10 mouse cellular contexts compared by ENCODE assay signal in the genomic region with DNA sequence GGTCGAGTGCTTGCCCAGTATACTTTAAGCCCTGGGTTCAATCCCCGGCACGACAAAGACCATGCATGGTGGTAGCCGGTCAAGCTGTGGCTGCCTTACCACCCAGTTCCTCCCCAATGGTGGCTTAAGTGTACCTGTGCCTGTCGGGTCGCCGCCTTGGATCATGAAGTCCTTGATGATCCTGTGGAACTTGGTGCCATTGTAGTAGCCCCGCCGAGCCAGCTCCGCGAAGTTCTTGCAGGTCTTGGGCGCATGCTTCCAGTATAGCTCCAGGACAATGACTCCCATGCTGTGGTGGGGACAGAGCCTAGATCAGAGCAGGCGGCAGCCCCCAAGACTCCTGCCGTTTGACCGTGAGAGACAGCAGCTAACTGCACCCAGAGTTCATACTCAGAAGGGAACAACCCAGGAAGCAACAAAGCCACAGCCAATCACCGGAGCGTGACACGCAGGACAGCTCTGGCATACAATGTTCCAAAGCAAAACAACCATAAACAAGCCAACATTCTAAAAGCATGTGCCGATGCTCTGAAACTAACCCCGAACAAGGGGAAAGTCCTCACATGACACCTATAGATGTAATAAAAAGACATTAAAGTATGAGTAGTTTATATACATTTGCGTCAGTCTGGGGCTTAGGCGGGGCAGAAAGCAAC. TPM values are rescaled to one million over a fixed set of nuclear protein-coding genes. Genes with fewer than 3 reads are reported as not detected.
DNase-seq lines count a peak whose midpoint lies in the region; ATAC-seq lines count a peak whose summit lies in the region.
"Had no signal": no experiment of that assay in that cellular context is flagged by ENCODE, and none has a peak within 500 bp of the region (broad histone marks: within the 10 kb centered on the region; RNA-seq: fewer than 3 reads in every experiment).

No protein-coding gene starts in this region.

- no peak overlapping the region for H3K27ac ChIP-seq in heart, embryonic 14.5 days (replicated peaks in 1 of 2; ENCODE audit: control insufficient read depth in 1 of 2, insufficient read depth in 1 of 2, low read depth in 2 of 2, low read length in 2 of 2)
- 0 out of 2 replicates have a peak overlapping the region, but pooled peaks have one; percentile 19 for H3K27ac ChIP-seq in midbrain, embryonic 13.5 days
- H3K27ac ChIP-seq in midbrain, embryonic 16.5 days (ENCODE audit: low read length), result no peak overlapping the region
- no peak overlapping the region; the same call in 1 of the 2 replicates for H3K27ac ChIP-seq in embryonic facial prominence, embryonic 14.5 days (replicated peaks; ENCODE audit: low read depth, low read length)
- H3K27ac ChIP-seq: hindbrain, embryonic 15.5 days had no signal

- WGBS in heart, embryonic 14.5 days, result 90% methylated on average over 22 of the region's 22 CpGs
- 93% methylated on average over 22 of the region's 22 CpGs for WGBS in midbrain, embryonic 13.5 days
- WGBS in midbrain, embryonic 16.5 days, result 90% methylated on average over 22 of the region's 22 CpGs
- WGBS in embryonic facial prominence, embryonic 14.5 days, result 93% methylated on average over 22 of the region's 22 CpGs

- H3K9ac ChIP-seq in heart, embryonic 14.5 days (ENCODE audit: low read length), result no peak overlapping the region
- peak overlapping the region; percentile 48 for H3K9ac ChIP-seq in midbrain, embryonic 13.5 days (replicated peaks)
- H3K9ac ChIP-seq in midbrain, embryonic 16.5 days (ENCODE audit: low read depth, low read length), result no peak overlapping the region
- no peak overlapping the region; the same call in 1 of the 2 replicates for H3K9ac ChIP-seq in embryonic facial prominence, embryonic 14.5 days (ENCODE audit: low read depth, low read length)
- H3K9ac ChIP-seq: hindbrain, embryonic 15.5 days had no signal

- H3K4me1 ChIP-seq in heart, embryonic 14.5 days (ENCODE audit: control insufficient read depth in 2 of 2, insufficient read depth in 2 of 2, low read length in 2 of 2), result peaks cover 22 to 43% of the 10 kb centered on the region in 2 experiments
- peaks cover 37% of the 10 kb centered on the region for H3K4me1 ChIP-seq in midbrain, embryonic 13.5 days (replicated peaks)
- peaks cover 22% of the 10 kb centered on the region for H3K4me1 ChIP-seq in midbrain, embryonic 16.5 days (ENCODE audit: control insufficient read depth, insufficient read depth, low read length)
- H3K4me1 ChIP-seq in embryonic facial prominence, embryonic 14.5 days (ENCODE audit: control insufficient read depth, insufficient read depth, low read length), result peaks cover 13% of the 10 kb centered on the region

- peak overlapping the region; percentile 71 for H3K4me2 ChIP-seq in heart, embryonic 14.5 days (ENCODE audit: low read length)
- 0 out of 2 replicates have a peak overlapping the region, but pooled peaks have one; percentile 11 for H3K4me2 ChIP-seq in midbrain, embryonic 13.5 days (replicated peaks)
- no peak overlapping the region for H3K4me2 ChIP-seq in midbrain, embryonic 16.5 days (ENCODE audit: low read length)
- peak overlapping the region; percentile 62; the same call in 1 of the 2 replicates for H3K4me2 ChIP-seq in embryonic facial prominence, embryonic 14.5 days (ENCODE audit: low read depth, low read length)

- no peaks in the 10 kb centered on the region for H3K9me3 ChIP-seq in heart, embryonic 14.5 days (ENCODE audit: control insufficient read depth, low read length)
- H3K9me3 ChIP-seq in midbrain, embryonic 13.5 days, result no peaks in the 10 kb centered on the region
- no peaks in the 10 kb centered on the region for H3K9me3 ChIP-seq in midbrain, embryonic 16.5 days (replicated peaks; ENCODE audit: control insufficient read depth, low read length, poor library complexity, severe bottlenecking)
- no peaks in the 10 kb centered on the region for H3K9me3 ChIP-seq in embryonic facial prominence, embryonic 14.5 days (ENCODE audit: control insufficient read depth, low read length)
- H3K9me3 ChIP-seq: hindbrain, embryonic 15.5 days had no signal

- no peak overlapping the region for H3K4me3 ChIP-seq in heart, embryonic 14.5 days (ENCODE audit: control insufficient read depth in 1 of 2, insufficient read depth in 1 of 2, low read depth in 1 of 2, low read length in 2 of 2)
- H3K4me3 ChIP-seq in midbrain, embryonic 13.5 days (replicated peaks), result no peak overlapping the region
- no peak overlapping the region for H3K4me3 ChIP-seq in midbrain, embryonic 16.5 days (ENCODE audit: low read depth, low read length)
- no peak overlapping the region for H3K4me3 ChIP-seq in embryonic facial prominence, embryonic 14.5 days (ENCODE audit: low read depth, low read length)

- no peak for DNase-seq in heart, postnatal 36 days
- DNase-seq in embryonic facial prominence, embryonic 14.5 days (ENCODE audit: low spot score), result no peak
- peak; percentile 53 for DNase-seq in naive thymus-derived CD4-positive, alpha-beta T cell, adult 2 months (ENCODE audit: low read depth)
- DNase-seq in adrenal gland, postnatal 4 days (ENCODE audit: low spot score in 2 of 2), result no peak
- DNase-seq in cerebellum, postnatal 25 days, result no peak

- ATAC-seq in heart, embryonic 14.5 days (ENCODE audit: insufficient number of reproducible peaks, insufficient read depth, low FRiP score, low read depth), result no peak
- no peak for ATAC-seq in midbrain, embryonic 13.5 days
- no peak for ATAC-seq in midbrain, embryonic 16.5 days
- no peak for ATAC-seq in embryonic facial prominence, embryonic 14.5 days (ENCODE audit: low read depth)

- intact Hi-C loops in heart, postnatal 36 days (cut with DNase I), result no loop called here

- no peaks in the 10 kb centered on the region for H3K27me3 ChIP-seq in heart, embryonic 14.5 days (ENCODE audit: control insufficient read depth, insufficient read depth, low read length)
- no peaks in the 10 kb centered on the region for H3K27me3 ChIP-seq in midbrain, embryonic 13.5 days
- H3K27me3 ChIP-seq in midbrain, embryonic 16.5 days (ENCODE audit: control insufficient read depth, insufficient read depth, low read depth, low read length), result no peaks in the 10 kb centered on the region
- H3K27me3 ChIP-seq in embryonic facial prominence, embryonic 14.5 days (replicated peaks; ENCODE audit: control insufficient read depth, insufficient read depth, low read length), result no peaks in the 10 kb centered on the region
- H3K27me3 ChIP-seq: hindbrain, embryonic 15.5 days had no signal

- peaks cover 36% of the 10 kb centered on the region for H3K36me3 ChIP-seq in heart, embryonic 14.5 days (ENCODE audit: control insufficient read depth, insufficient read depth, low read length)
- peaks cover 36% of the 10 kb centered on the region for H3K36me3 ChIP-seq in midbrain, embryonic 13.5 days
- H3K36me3 ChIP-seq in midbrain, embryonic 16.5 days (ENCODE audit: control insufficient read depth, insufficient read depth, low read length), result peaks cover 4% of the 10 kb centered on the region; the same call in 1 of the 2 replicates
- H3K36me3 ChIP-seq in embryonic facial prominence, embryonic 14.5 days (ENCODE audit: control insufficient read depth, insufficient read depth, low read length), result peaks cover 49% of the 10 kb centered on the region

RNA-seq across cellular contexts. Expression of a gene that starts 2.3 kb away (rescaled TPM):
- polyA plus RNA-seq in heart, embryonic 14.5 days (2014; fragmentation: Nextera tagmentation; extraction: Ambion mirVana), result 98.2 and 106 TPM in 2 replicates
- total RNA-seq in heart, postnatal 36 days (2021), result 10 to 100 TPM; 27.0 to 27.2 TPM
- 120 and 128 TPM in 2 replicates for polyA plus RNA-seq in midbrain, embryonic 13.5 days (2015; fragmentation: Nextera tagmentation; extraction: Ambion mirVana)
- polyA plus RNA-seq in midbrain, embryonic 16.5 days (2015; fragmentation: Nextera tagmentation; extraction: Ambion mirVana), result 106 and 107 TPM in 2 replicates
- 108 and 117 TPM in 2 replicates for polyA plus RNA-seq in embryonic facial prominence, embryonic 14.5 days (2014; fragmentation: Nextera tagmentation; extraction: Ambion mirVana)
- 10 to 100 TPM; 31.2 to 33.2 TPM for total RNA-seq in adrenal gland, postnatal 4 days (2021)

RNA-seq across cellular contexts. Expression of a gene that starts 6.9 kb away (rescaled TPM):
- polyA plus RNA-seq in heart, embryonic 14.5 days (2014; fragmentation: Nextera tagmentation; extraction: Ambion mirVana), result 106 and 112 TPM in 2 replicates
- total RNA-seq in heart, postnatal 36 days (2021), result 100 to 1,000 TPM; 228 to 258 TPM
- polyA plus RNA-seq in midbrain, embryonic 13.5 days (2015; fragmentation: Nextera tagmentation; extraction: Ambion mirVana), result 99.1 and 105 TPM in 2 replicates
- polyA plus RNA-seq in midbrain, embryonic 16.5 days (2015; fragmentation: Nextera tagmentation; extraction: Ambion mirVana), result 125 TPM in 2 replicates
- polyA plus RNA-seq in embryonic facial prominence, embryonic 14.5 days (2014; fragmentation: Nextera tagmentation; extraction: Ambion mirVana), result 82.1 and 85.6 TPM in 2 replicates
- 100 to 1,000 TPM; 115 to 116 TPM for total RNA-seq in adrenal gland, postnatal 4 days (2021)

RNA-seq across cellular contexts. Expression of a gene that starts 23.8 kb away (rescaled TPM):
- 21.4 and 28.8 TPM in 2 replicates for polyA plus RNA-seq in heart, embryonic 14.5 days (2014; fragmentation: Nextera tagmentation; extraction: Ambion mirVana)
- 1 to 10 TPM; 2.8 to 4.6 TPM for total RNA-seq in heart, postnatal 36 days (2021)
- 20.5 and 22.0 TPM in 2 replicates for polyA plus RNA-seq in midbrain, embryonic 13.5 days (2015; fragmentation: Nextera tagmentation; extraction: Ambion mirVana)
- 43.6 and 55.8 TPM in 2 replicates for polyA plus RNA-seq in midbrain, embryonic 16.5 days (2015; fragmentation: Nextera tagmentation; extraction: Ambion mirVana)
- 12.4 and 17.1 TPM in 2 replicates for polyA plus RNA-seq in embryonic facial prominence, embryonic 14.5 days (2014; fragmentation: Nextera tagmentation; extraction: Ambion mirVana)
- total RNA-seq in adrenal gland, postnatal 4 days (2021), result 1 to 10 TPM; 2.8 to 2.9 TPM
- total RNA-seq: monocyte, adult 5-6 weeks had no signal

RNA-seq across cellular contexts. Expression of a gene that starts 55.7 kb away (rescaled TPM):
- polyA plus RNA-seq in heart, embryonic 14.5 days (2014; fragmentation: Nextera tagmentation; extraction: Ambion mirVana), result 0.77 and 1.1 TPM in 2 replicates
- 10 to 100 TPM; 35.9 to 42.4 TPM for total RNA-seq in heart, postnatal 36 days (2021)
- polyA plus RNA-seq in midbrain, embryonic 13.5 days (2015; fragmentation: Nextera tagmentation; extraction: Ambion mirVana), result 1.9 and 2.2 TPM in 2 replicates
- 3.3 and 4.4 TPM in 2 replicates for polyA plus RNA-seq in midbrain, embryonic 16.5 days (2015; fragmentation: Nextera tagmentation; extraction: Ambion mirVana)
- polyA plus RNA-seq in embryonic facial prominence, embryonic 14.5 days (2014; fragmentation: Nextera tagmentation; extraction: Ambion mirVana), result 1.8 and 3.0 TPM in 2 replicates
- 10 to 100 TPM; 11.3 to 13.3 TPM for total RNA-seq in adrenal gland, postnatal 4 days (2021)
